Mouse (Mus musculus) neural tube, embryonic 12.5 days (tissue): ENCODE results near the gene Spn. TPM values are rescaled to one million over a fixed set of nuclear protein-coding genes. Genes with fewer than 3 reads are reported as not detected.

ENCODE experiments used
- ATAC-seq: fragments of 200-750 bp; cut with Nextera tagmentation; 2 replicates; pipeline ENCODE4 v1.8.0; 2017; ENCODE audit warnings: low read depth, mild to moderate bottlenecking, moderate TSS enrichment, moderate library complexity; ENCODE audit not compliant: low FRiP score
- H3K27ac ChIP-seq: fragments of 300-500 bp; sonication (generic); 2 replicates; pipeline ENCODE4 v1.5.1; 2016
- H3K27me3 ChIP-seq: fragments of 300-500 bp; sonication (generic); replicated peaks from 2 replicates; pipeline ENCODE4 v1.6.1; 2016; ENCODE audit warnings: mild to moderate bottlenecking
- H3K36me3 ChIP-seq: fragments of 300-500 bp; sonication (generic); 2 replicates; pipeline ENCODE4 v1.6.1; 2016; ENCODE audit warnings: mild to moderate bottlenecking
- H3K4me1 ChIP-seq: fragments of 300-500 bp; sonication (generic); 2 replicates; pipeline ENCODE4 v1.6.1; 2016
- H3K4me2 ChIP-seq: fragments of 300-500 bp; sonication (generic); replicated peaks from 2 replicates; pipeline ENCODE4 v1.6.1; 2016; ENCODE audit warnings: mild to moderate bottlenecking
- H3K4me3 ChIP-seq: fragments of 300-500 bp; sonication (generic); 2 replicates; pipeline ENCODE4 v1.5.1; 2016
- H3K9ac ChIP-seq: fragments of 300-500 bp; sonication (generic); 2 replicates; pipeline ENCODE4 v1.6.1; 2016; ENCODE audit warnings: mild to moderate bottlenecking
- H3K9me3 ChIP-seq: fragments of 300-500 bp; sonication (generic); 2 replicates; pipeline ENCODE4 v1.6.1; 2016; ENCODE audit warnings: mild to moderate bottlenecking
- WGBS: fragments of 180-500 bp; shearing (Covaris S2); methylation state at CpG from one replicate; pipeline ENCODE4 v1.1.7; 2016; 5-methylcytosine and 5-hydroxymethylcytosine counted together
- polyA plus RNA-seq: library from polyadenylated mRNA; unstranded; fragments of >200 nt; fragmentation: Nextera tagmentation; extraction: Ambion mirVana; gene quantifications from 2 replicates; pipeline ENCODE4 v1.2.1, GENCODE M21; 2016

Gene Spn
- polyA plus RNA-seq, 1 experiment from 2014 or later: 0.34 TPM

GRCm38 (mm10) chr7:127162546-127162945, 24.9 kb upstream of the Spn start:
- WGBS: 85% methylated on average over 5 of the region's 5 CpGs
- no peak overlapping the region for H3K27ac ChIP-seq
- H3K4me1 ChIP-seq: no peaks in the 10 kb centered on the region
- no peaks in the 10 kb centered on the region for H3K9me3 ChIP-seq
- H3K9ac ChIP-seq: no peak overlapping the region
- H3K4me2 ChIP-seq: no peak overlapping the region
- H3K36me3 ChIP-seq: no peaks in the 10 kb centered on the region
- no peak overlapping the region for H3K4me3 ChIP-seq
- ATAC-seq: no peak
- H3K27me3 ChIP-seq: no peaks in the 10 kb centered on the region

- 89% methylated on average over 4 of the region's 4 CpGs for WGBS
- Histone ChIP-seq H3K4me2 (no peak overlapping the region), H3K9me3 (no peaks in the 10 kb centered on the region), H3K27ac (no peak overlapping the region), H3K4me1 (no peaks in the 10 kb centered on the region), H3K4me3 (no peak overlapping the region), H3K9ac (no peak overlapping the region), H3K36me3 (no peaks in the 10 kb centered on the region), H3K27me3 (no peaks in the 10 kb centered on the region)
- ATAC-seq: no peak
Measured at GRCm38 (mm10) chr7:127157548-127157947, 19.9 kb upstream of the Spn start.

GRCm38 (mm10) chr7:127153477-127153876, 15.9 kb upstream of the Spn start:
- Histone ChIP-seq H3K4me1 (no peaks in the 10 kb centered on the region), H3K36me3 (no peaks in the 10 kb centered on the region), H3K27ac (no peak overlapping the region), H3K4me2 (no peak overlapping the region), H3K9me3 (no peaks in the 10 kb centered on the region), H3K27me3 (no peaks in the 10 kb centered on the region), H3K9ac (no peak overlapping the region), H3K4me3 (no peak overlapping the region)
- no peak for ATAC-seq
- WGBS: 82% methylated on average over 3 of the region's 3 CpGs

- WGBS: 91% methylated on average over 6 of the region's 6 CpGs
- Histone ChIP-seq H3K9ac (no peak overlapping the region), H3K27ac (no peak overlapping the region)
Measured at GRCm38 (mm10) chr7:127152464-127152863, 14.8 kb upstream of the Spn start.

GRCm38 (mm10) chr7:127147901-127148300, 10.3 kb upstream of the Spn start:
- Histone ChIP-seq H3K9ac (no peak overlapping the region), H3K4me1 (no peaks in the 10 kb centered on the region), H3K4me3 (no peak overlapping the region), H3K27ac (no peak overlapping the region), H3K9me3 (no peaks in the 10 kb centered on the region), H3K27me3 (no peaks in the 10 kb centered on the region), H3K4me2 (no peak overlapping the region), H3K36me3 (no peaks in the 10 kb centered on the region)
- 83% methylated on average over 3 of the region's 3 CpGs for WGBS
- no peak for ATAC-seq

More at GRCm38 (mm10) chr7:127152464-127152863, 14.8 kb upstream of the Spn start:
- Histone ChIP-seq H3K36me3 (no peaks in the 10 kb centered on the region), H3K27me3 (no peaks in the 10 kb centered on the region), H3K4me2 (no peak overlapping the region), H3K9me3 (no peaks in the 10 kb centered on the region), H3K4me3 (no peak overlapping the region), H3K4me1 (no peaks in the 10 kb centered on the region)
- no peak for ATAC-seq

GRCm38 (mm10) chr7:127146267-127146603, 8.6 kb upstream of the Spn start:
- H3K36me3 ChIP-seq: no peaks in the 10 kb centered on the region
- no peak overlapping the region for H3K4me3 ChIP-seq
- no peaks in the 10 kb centered on the region for H3K9me3 ChIP-seq
- no peaks in the 10 kb centered on the region for H3K27me3 ChIP-seq
- no peak overlapping the region for H3K27ac ChIP-seq
- ATAC-seq: no peak
- 63% methylated on average over 2 of the region's 2 CpGs for WGBS
- H3K4me1 ChIP-seq: no peaks in the 10 kb centered on the region
- no peak overlapping the region for H3K9ac ChIP-seq
- H3K4me2 ChIP-seq: no peak overlapping the region

GRCm38 (mm10) chr7:127145387-127146266, 8.0 kb upstream of the Spn start:
- no peaks in the 10 kb centered on the region for H3K4me1 ChIP-seq
- H3K36me3 ChIP-seq: no peaks in the 10 kb centered on the region
- WGBS: 56% methylated on average over 9 of the region's 9 CpGs
- H3K9ac ChIP-seq: no peak overlapping the region
- no peak for ATAC-seq
- no peak overlapping the region for H3K4me3 ChIP-seq
- H3K4me2 ChIP-seq: no peak overlapping the region
- H3K27me3 ChIP-seq: no peaks in the 10 kb centered on the region
- H3K9me3 ChIP-seq: no peaks in the 10 kb centered on the region
- no peak overlapping the region for H3K27ac ChIP-seq

- WGBS: 93% methylated on average over 7 of the region's 7 CpGs
- H3K4me3 ChIP-seq: no peak overlapping the region
- H3K27me3 ChIP-seq: no peaks in the 10 kb centered on the region
- no peaks in the 10 kb centered on the region for H3K4me1 ChIP-seq
- H3K9me3 ChIP-seq: no peaks in the 10 kb centered on the region
- no peak overlapping the region for H3K4me2 ChIP-seq
- no peak overlapping the region for H3K9ac ChIP-seq
- H3K27ac ChIP-seq: no peak overlapping the region
- no peak for ATAC-seq
- H3K36me3 ChIP-seq: no peaks in the 10 kb centered on the region
Measured at GRCm38 (mm10) chr7:127144412-127144811, 6.8 kb upstream of the Spn start.

- no peak overlapping the region for H3K27ac ChIP-seq
- H3K4me2 ChIP-seq: no peak overlapping the region
- no peaks in the 10 kb centered on the region for H3K4me1 ChIP-seq
- WGBS: 90% methylated on average over 4 of the region's 4 CpGs
- ATAC-seq: no peak
- no peak overlapping the region for H3K9ac ChIP-seq
- no peaks in the 10 kb centered on the region for H3K36me3 ChIP-seq
- no peak overlapping the region for H3K4me3 ChIP-seq
- no peaks in the 10 kb centered on the region for H3K27me3 ChIP-seq
- H3K9me3 ChIP-seq: no peaks in the 10 kb centered on the region
Measured at GRCm38 (mm10) chr7:127142666-127143065, 5.0 kb upstream of the Spn start.

GRCm38 (mm10) chr7:127142214-127142613, 4.6 kb upstream of the Spn start:
- Histone ChIP-seq H3K4me2 (no peak overlapping the region), H3K4me1 (no peaks in the 10 kb centered on the region), H3K4me3 (no peak overlapping the region), H3K9ac (no peak overlapping the region), H3K27ac (no peak overlapping the region), H3K27me3 (no peaks in the 10 kb centered on the region), H3K9me3 (no peaks in the 10 kb centered on the region), H3K36me3 (no peaks in the 10 kb centered on the region)
- ATAC-seq: no peak
- 63% methylated on average over 2 of the region's 2 CpGs for WGBS

- H3K4me2 ChIP-seq: no peak overlapping the region
- H3K9ac ChIP-seq: no peak overlapping the region
- H3K4me3 ChIP-seq: no peak overlapping the region
- H3K27ac ChIP-seq: no peak overlapping the region
- WGBS: 72% methylated on average over 7 of the region's 7 CpGs
- ATAC-seq: no peak
- H3K9me3 ChIP-seq: no peaks in the 10 kb centered on the region
- no peaks in the 10 kb centered on the region for H3K36me3 ChIP-seq
- H3K27me3 ChIP-seq: no peaks in the 10 kb centered on the region
- no peaks in the 10 kb centered on the region for H3K4me1 ChIP-seq
Measured at GRCm38 (mm10) chr7:127140623-127141404, 3.2 kb upstream of the Spn start.

- no peak overlapping the region for H3K27ac ChIP-seq
- H3K4me3 ChIP-seq: no peak overlapping the region
- no peak overlapping the region for H3K9ac ChIP-seq
- H3K4me2 ChIP-seq: no peak overlapping the region
- no peaks in the 10 kb centered on the region for H3K9me3 ChIP-seq
- WGBS: 56% methylated on average over 5 of the region's 5 CpGs
- no peaks in the 10 kb centered on the region for H3K36me3 ChIP-seq
- no peaks in the 10 kb centered on the region for H3K27me3 ChIP-seq
- H3K4me1 ChIP-seq: no peaks in the 10 kb centered on the region
- no peak for ATAC-seq
Measured at GRCm38 (mm10) chr7:127139562-127139961, 1.9 kb upstream of the Spn start.
